Mouse (Mus musculus) brain, embryonic 14.5 days (tissue): ENCODE results near the gene Raf1.

Source experiments
- CTCF ChIP-seq: fragments of 200-500 bp; IDR thresholded peaks from 2 replicates; pipeline ENCODE4 v1.5.1; 2012; ENCODE audit warnings: inconsistent platforms, mild to moderate bottlenecking, moderate library complexity, borderline replicate concordance; ENCODE audit not compliant: insufficient read depth, insufficient read length; ENCODE audit errors: extremely low read depth
- POLR2A ChIP-seq: fragments of 200-500 bp; IDR thresholded peaks from 2 replicates; pipeline ENCODE4 v1.6.1; 2012; ENCODE audit warnings: mild to moderate bottlenecking, inconsistent platforms, borderline replicate concordance; ENCODE audit not compliant: poor library complexity, insufficient read depth, insufficient read length, severe bottlenecking; ENCODE audit errors: extremely low read depth

DNA sequence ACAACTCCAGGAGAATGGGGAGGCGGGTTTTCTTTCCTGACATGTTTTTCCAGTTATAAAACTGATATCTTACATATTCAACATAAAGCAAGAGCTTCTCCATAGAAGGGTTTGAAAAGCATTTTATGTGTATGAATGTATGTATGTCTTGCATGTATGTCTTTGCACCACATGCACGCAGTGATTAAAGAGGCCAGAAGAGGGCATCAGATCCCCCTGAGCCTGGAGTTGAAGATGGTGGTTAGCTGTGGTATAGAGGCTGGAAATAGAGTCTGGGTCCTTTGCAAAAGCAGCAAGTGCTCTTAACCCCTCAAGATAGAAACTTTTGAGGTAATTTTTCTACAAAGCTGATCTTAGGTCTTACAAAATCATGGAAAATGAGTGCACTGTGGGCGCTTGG, 67.3 kb downstream of the Raf1 start:
- TF ChIP-seq CTCF (peak; percentile 54; the same call in 1 of the 2 replicates), POLR2A (no peak)
